Mouse (Mus musculus): ENCODE measurements around the gene Crebl2.

DNA sequence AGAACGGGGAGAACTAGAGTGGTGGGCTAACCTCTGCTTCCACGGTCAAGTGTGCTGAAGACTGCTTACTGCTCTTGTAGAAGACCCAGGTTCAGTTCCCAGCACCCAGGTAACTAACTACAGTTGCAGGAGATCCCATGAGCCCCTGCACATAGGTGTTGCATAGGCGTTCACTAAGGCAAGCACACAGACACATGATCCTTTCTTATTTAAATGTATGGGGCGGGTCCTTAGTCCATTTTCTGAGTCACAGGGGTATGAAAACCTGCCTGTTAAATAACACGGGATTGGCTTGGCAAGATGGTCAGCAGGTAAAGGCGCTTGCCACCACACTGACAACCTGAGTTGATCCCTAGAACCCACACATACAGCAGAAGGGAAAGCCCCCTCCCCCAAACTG lies 29.1 kb downstream of the Crebl2 start:
- TF ChIP-seq POLR2A (IDR thresholded peaks at IDR 0.05; ENCODE audit: control insufficient read depth, extremely low read depth, insufficient read depth, low read length, poor library complexity) (no peak), CTCF (IDR thresholded peaks at IDR 0.05; ENCODE audit: borderline replicate concordance, control insufficient read depth, extremely low read depth, insufficient read depth, low read length, poor library complexity) (no peak)
